Mouse (Mus musculus) monocyte, adult 5-6 weeks (primary cell): Measurements from ENCODE around the gene Lasp1. TPM values are rescaled to one million over a fixed set of nuclear protein-coding genes. Genes with fewer than 3 reads are reported as not detected.
"Not testable (repeated sequence)": the region's sequence is repeated elsewhere in the genome, so short reads cannot be mapped to it uniquely, and the experiment has no call there.

Experiments
- ATAC-seq: fragments of 153-309, 156-312 bp; replicated peaks from 2 replicates; pipeline ENCODE4 v1.8.0; 2017; ENCODE audit warnings: mild to moderate bottlenecking; ENCODE audit not compliant: low TSS enrichment, insufficient number of reproducible peaks, severe bottlenecking, poor library complexity, low FRiP score
- total RNA-seq: library from RNA; stranded (forward); fragments of 200-1000, 200-491, 200-594 nt; gene quantifications from 3 replicates; pipeline ENCODE4 v1.2.3, GENCODE M21; 2017

The Lasp1 gene
- total RNA-seq, 1 experiment from 2014 or later = 199 TPM

- no peak for ATAC-seq
Measured at GRCm38 (mm10) chr11:97821401-97822064, 22.7 kb downstream of the Lasp1 start.

- no peak for ATAC-seq
Measured at GRCm38 (mm10) chr11:97822840-97823603, 24.2 kb downstream of the Lasp1 start.

- no peak for ATAC-seq
Measured at GRCm38 (mm10) chr11:97824168-97824567, 25.4 kb downstream of the Lasp1 start.

- no peak for ATAC-seq
Measured at GRCm38 (mm10) chr11:97824895-97825294, 26.1 kb downstream of the Lasp1 start.

- ATAC-seq = peak; percentile 23
Measured at GRCm38 (mm10) chr11:97825295-97825694, 26.5 kb downstream of the Lasp1 start.

GRCm38 (mm10) chr11:97825971-97826370 is 27.2 kb downstream of the Lasp1 start:
- ATAC-seq = no peak

- ATAC-seq = peak; percentile 61
Measured at GRCm38 (mm10) chr11:97826414-97826813, 27.6 kb downstream of the Lasp1 start.

- no peak for ATAC-seq
Measured at GRCm38 (mm10) chr11:97827654-97828053, 28.9 kb downstream of the Lasp1 start.

- ATAC-seq = no peak
Measured at GRCm38 (mm10) chr11:97829365-97829764, 30.6 kb downstream of the Lasp1 start.

- peak; percentile 78 for ATAC-seq
Measured at GRCm38 (mm10) chr11:97829913-97830476, 31.2 kb downstream of the Lasp1 start.

- no peak for ATAC-seq
Measured at GRCm38 (mm10) chr11:97830501-97830900, 31.7 kb downstream of the Lasp1 start.

GRCm38 (mm10) chr11:97832001-97832400 is 33.2 kb downstream of the Lasp1 start:
- ATAC-seq = no peak

GRCm38 (mm10) chr11:97833352-97833751 is 34.6 kb downstream of the Lasp1 start:
- no peak for ATAC-seq

- no peak for ATAC-seq
Measured at GRCm38 (mm10) chr11:97836541-97836940, 37.7 kb downstream of the Lasp1 start.

- not testable (repeated sequence) for ATAC-seq
Measured at GRCm38 (mm10) chr11:97837051-97837450, 38.3 kb downstream of the Lasp1 start.

- no peak for ATAC-seq
Measured at GRCm38 (mm10) chr11:97837641-97838149, 38.9 kb downstream of the Lasp1 start.

GRCm38 (mm10) chr11:97838779-97839440 is 40.1 kb downstream of the Lasp1 start:
- no peak for ATAC-seq

GRCm38 (mm10) chr11:97839441-97840134 is 40.8 kb downstream of the Lasp1 start:
- ATAC-seq = no peak

GRCm38 (mm10) chr11:97840135-97840490 is 41.3 kb downstream of the Lasp1 start:
- no peak for ATAC-seq
